Mouse (Mus musculus) stomach, embryonic 16.5 days (tissue): ENCODE results near the gene Sept10. TPM values are rescaled to one million over a fixed set of nuclear protein-coding genes. Genes with fewer than 3 reads are reported as not detected.

Experiments
- ATAC-seq: fragments of 200-750 bp; cut with Nextera tagmentation; 2 replicates; pipeline ENCODE4 v1.8.0; 2017; ENCODE audit warnings: moderate number of reproducible peaks, moderate TSS enrichment; ENCODE audit not compliant: insufficient read depth, low FRiP score
- H3K27ac ChIP-seq: fragments of 300-500 bp; sonication (generic); 2 replicates; pipeline ENCODE4 v1.5.1; 2014; ENCODE audit warnings: low read length
- H3K27me3 ChIP-seq: fragments of 300-500 bp; sonication (generic); 2 replicates; pipeline ENCODE4 v1.6.1; 2014; ENCODE audit warnings: low read length, control low read depth, mixed read lengths; ENCODE audit not compliant: control insufficient read depth, insufficient read depth
- H3K36me3 ChIP-seq: fragments of 300-500 bp; sonication (generic); 2 replicates; pipeline ENCODE4 v1.6.1; 2014; ENCODE audit warnings: low read length; ENCODE audit not compliant: control insufficient read depth, insufficient read depth
- H3K4me1 ChIP-seq: fragments of 300-500 bp; sonication (generic); 2 replicates; pipeline ENCODE4 v1.6.1; 2014; ENCODE audit warnings: low read length, control low read depth, mixed read lengths; ENCODE audit not compliant: control insufficient read depth, insufficient read depth
- H3K4me2 ChIP-seq: fragments of 300-500 bp; sonication (generic); 2 replicates; pipeline ENCODE4 v1.6.1; 2014; ENCODE audit warnings: low read depth, low read length, mixed read lengths
- H3K4me3 ChIP-seq: fragments of 300-500 bp; sonication (generic); replicated peaks from 2 replicates; pipeline ENCODE4 v1.5.1; 2014; ENCODE audit warnings: mild to moderate bottlenecking, low read length
- H3K9ac ChIP-seq: fragments of 300-500 bp; sonication (generic); 2 replicates; pipeline ENCODE4 v1.6.1; 2014; ENCODE audit warnings: low read length
- H3K9me3 ChIP-seq: fragments of 300-500 bp; sonication (generic); replicated peaks from 2 replicates; pipeline ENCODE4 v1.6.1; 2016; ENCODE audit warnings: low read length, control low read depth; ENCODE audit not compliant: control insufficient read depth
- WGBS: fragments of 180-500 bp; shearing (Covaris S2); extraction: QIAGEN DNeasy Blood & Tissue Kit; methylation state at CpG from one replicate; pipeline ENCODE4 v1.1.7; 2014; 5-methylcytosine and 5-hydroxymethylcytosine counted together
- polyA plus RNA-seq: library from polyadenylated mRNA; unstranded; fragments of >200 nt; fragmentation: Nextera tagmentation; extraction: Ambion mirVana; gene quantifications from 2 replicates; pipeline ENCODE4 v1.2.1, GENCODE M21; 2015

Sept10 gene
- polyA plus RNA-seq, 1 experiment from 2014 or later = 41.7 TPM

GRCm38 (mm10) chr10:59220824-59221472 lies 699 bp downstream of the Sept10 start:
- under 1% methylated on average over 38 of the region's 39 CpGs for WGBS
- no peaks in the 10 kb centered on the region for H3K27me3 ChIP-seq
- peak overlapping the region; percentile 95 for H3K27ac ChIP-seq
- peak overlapping the region; percentile 93 for H3K9ac ChIP-seq
- H3K4me1 ChIP-seq = peaks cover 9% of the 10 kb centered on the region
- H3K9me3 ChIP-seq = no peaks in the 10 kb centered on the region
- H3K36me3 ChIP-seq = no peaks in the 10 kb centered on the region
- no peak; the same call in 1 of the 2 replicates for ATAC-seq
- H3K4me2 ChIP-seq = peak overlapping the region; percentile 91
- peak overlapping the region; percentile 93 for H3K4me3 ChIP-seq

- no peak overlapping the region for H3K9ac ChIP-seq
- H3K36me3 ChIP-seq = no peaks in the 10 kb centered on the region
- H3K4me1 ChIP-seq = no peaks in the 10 kb centered on the region
- no peak overlapping the region for H3K4me3 ChIP-seq
- H3K9me3 ChIP-seq = no peaks in the 10 kb centered on the region
- no peak overlapping the region for H3K4me2 ChIP-seq
- H3K27ac ChIP-seq = no peak overlapping the region
- H3K27me3 ChIP-seq = no peaks in the 10 kb centered on the region
- no peak for ATAC-seq
Measured at GRCm38 (mm10) chr10:59200011-59200410, 21.6 kb downstream of the Sept10 start.

- WGBS = 89% methylated on average over 3 of the region's 3 CpGs
- ATAC-seq = no peak
Measured at GRCm38 (mm10) chr10:59196763-59197162, 24.9 kb downstream of the Sept10 start.

GRCm38 (mm10) chr10:59194891-59195290 lies 26.8 kb downstream of the Sept10 start:
- H3K4me3 ChIP-seq = no peak overlapping the region
- no peak overlapping the region for H3K4me2 ChIP-seq
- H3K9me3 ChIP-seq = no peaks in the 10 kb centered on the region
- no peaks in the 10 kb centered on the region for H3K27me3 ChIP-seq
- no peaks in the 10 kb centered on the region for H3K4me1 ChIP-seq
- no peak overlapping the region for H3K27ac ChIP-seq
- no peak overlapping the region for H3K9ac ChIP-seq
- no peaks in the 10 kb centered on the region; the same call in 1 of the 2 replicates for H3K36me3 ChIP-seq
- 62% methylated on average over 5 of the region's 5 CpGs for WGBS
- ATAC-seq = no peak

More at GRCm38 (mm10) chr10:59196763-59197162, 24.9 kb downstream of the Sept10 start:
- no peak overlapping the region for H3K27ac ChIP-seq
- no peak overlapping the region for H3K9ac ChIP-seq
- no peaks in the 10 kb centered on the region for H3K27me3 ChIP-seq
- no peak overlapping the region for H3K4me2 ChIP-seq
- H3K36me3 ChIP-seq = no peaks in the 10 kb centered on the region
- H3K4me1 ChIP-seq = no peaks in the 10 kb centered on the region
- no peaks in the 10 kb centered on the region for H3K9me3 ChIP-seq
- no peak overlapping the region for H3K4me3 ChIP-seq

- WGBS = 63% methylated on average over 3 of the region's 3 CpGs
- no peak overlapping the region for H3K4me3 ChIP-seq
- H3K4me2 ChIP-seq = no peak overlapping the region
- no peak for ATAC-seq
- no peaks in the 10 kb centered on the region for H3K9me3 ChIP-seq
- no peak overlapping the region for H3K27ac ChIP-seq
- H3K4me1 ChIP-seq = no peaks in the 10 kb centered on the region
- no peak overlapping the region for H3K9ac ChIP-seq
- no peaks in the 10 kb centered on the region for H3K27me3 ChIP-seq
- no peaks in the 10 kb centered on the region; the same call in 1 of the 2 replicates for H3K36me3 ChIP-seq
Measured at GRCm38 (mm10) chr10:59182306-59182705, 39.3 kb downstream of the Sept10 start.

GRCm38 (mm10) chr10:59179620-59180019 lies 42.0 kb downstream of the Sept10 start:
- no peak for ATAC-seq
- Histone ChIP-seq H3K36me3 (no peaks in the 10 kb centered on the region; the same call in 1 of the 2 replicates), H3K27me3 (no peaks in the 10 kb centered on the region), H3K4me3 (no peak overlapping the region), H3K4me2 (no peak overlapping the region), H3K9ac (no peak overlapping the region), H3K9me3 (no peaks in the 10 kb centered on the region), H3K4me1 (no peaks in the 10 kb centered on the region), H3K27ac (no peak overlapping the region)
- 52% methylated on average over 3 of the region's 3 CpGs for WGBS

GRCm38 (mm10) chr10:59172539-59172938 lies 49.1 kb downstream of the Sept10 start:
- Histone ChIP-seq H3K27me3 (no peaks in the 10 kb centered on the region), H3K9me3 (no peaks in the 10 kb centered on the region), H3K9ac (no peak overlapping the region), H3K4me2 (no peak overlapping the region), H3K4me3 (no peak overlapping the region), H3K27ac (no peak overlapping the region), H3K36me3 (no peaks in the 10 kb centered on the region), H3K4me1 (no peaks in the 10 kb centered on the region)
- WGBS = 75% methylated on average over 1 of the region's 1 CpGs
- no peak for ATAC-seq

GRCm38 (mm10) chr10:59171042-59171441 lies 50.6 kb downstream of the Sept10 start:
- H3K4me2 ChIP-seq = no peak overlapping the region
- no peak for ATAC-seq
- no peaks in the 10 kb centered on the region for H3K4me1 ChIP-seq
- H3K27me3 ChIP-seq = no peaks in the 10 kb centered on the region
- WGBS = 67% methylated on average over 3 of the region's 3 CpGs
- no peak overlapping the region for H3K4me3 ChIP-seq
- H3K9me3 ChIP-seq = no peaks in the 10 kb centered on the region
- no peaks in the 10 kb centered on the region for H3K36me3 ChIP-seq
- H3K9ac ChIP-seq = no peak overlapping the region
- H3K27ac ChIP-seq = peak overlapping the region; percentile 69

- Histone ChIP-seq H3K36me3 (no peaks in the 10 kb centered on the region), H3K4me2 (no peak overlapping the region), H3K4me3 (no peak overlapping the region), H3K27me3 (no peaks in the 10 kb centered on the region), H3K9ac (no peak overlapping the region), H3K9me3 (no peaks in the 10 kb centered on the region), H3K27ac (no peak overlapping the region), H3K4me1 (no peaks in the 10 kb centered on the region)
- no peak for ATAC-seq
- WGBS = 58% methylated on average over 14 of the region's 14 CpGs
Measured at GRCm38 (mm10) chr10:59166104-59166944, 55.3 kb downstream of the Sept10 start.
